17 mouse cellular contexts compared by ENCODE assay signal in genomic region chr4:57722296-57722695, GRCm38 (mm10).
"Had no signal": no experiment of that assay in that cellular context is flagged by ENCODE, and none has a peak within 500 bp of the region (broad histone marks: within the 10 kb centered on the region; RNA-seq: fewer than 3 reads in every experiment).

No protein-coding gene starts in this region.

- H3K27ac ChIP-seq: midbrain, embryonic 10.5 days; midbrain, embryonic 12.5 days; neural tube, embryonic 13.5 days; neural tube, embryonic 15.5 days had no signal

- H3K4me3 ChIP-seq: midbrain, embryonic 10.5 days; midbrain, embryonic 12.5 days; myocyte; neural tube, embryonic 13.5 days; neural tube, embryonic 15.5 days had no signal

- DNase-seq: lung, embryonic 14.5 days; lung, postnatal 10 days; lung, postnatal 4 days; midbrain, embryonic 14.5 days; retina, postnatal 1 day; right cerebral cortex, adult 18-20 months; right cerebral cortex, postnatal 25 days; right cerebral cortex, postnatal 4 days; spleen, adult 18-20 months; thymus, adult 18-20 months; thymus, postnatal 14 days; thymus, postnatal 36 days had no signal
